12 mouse cellular contexts compared by ENCODE assay signal in the genomic region with DNA sequence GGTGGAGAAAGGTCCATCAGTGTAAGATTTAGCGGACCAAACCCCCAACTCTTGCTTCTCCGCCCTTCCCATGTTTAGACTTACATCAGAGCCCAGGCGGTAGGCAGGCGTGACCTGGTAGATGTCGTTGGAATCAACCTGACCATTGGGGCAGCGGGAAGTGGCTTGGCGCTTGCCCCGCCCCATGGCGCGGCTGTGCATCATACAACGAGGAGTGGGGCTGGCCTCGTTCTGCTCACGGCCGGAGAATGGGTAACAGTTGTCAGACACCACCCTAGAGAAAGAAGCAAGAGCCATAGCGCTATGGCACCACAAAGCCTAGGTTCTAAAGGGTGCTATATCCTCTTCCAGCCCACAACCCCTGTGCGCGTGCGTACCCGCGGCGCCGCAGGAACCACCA. TPM values are rescaled to one million over a fixed set of nuclear protein-coding genes. Genes with fewer than 3 reads are reported as not detected.
DNase-seq lines count a peak whose midpoint lies in the region; ATAC-seq and TF ChIP-seq lines count a peak whose summit lies in the region.
"Had no signal": no experiment of that assay in that cellular context is flagged by ENCODE, and none has a peak within 500 bp of the region (broad histone marks: within the 10 kb centered on the region; RNA-seq: fewer than 3 reads in every experiment).

No protein-coding gene starts in this region.

- peak overlapping the region; percentile 20; the same call in 1 of the 2 replicates for H3K4me2 ChIP-seq in limb, embryonic 15.5 days

- peaks cover 5% of the 10 kb centered on the region for H3K36me3 ChIP-seq in heart, adult 2 months (ENCODE audit: control insufficient read depth, insufficient read depth, low read length)
- no peaks in the 10 kb centered on the region for H3K36me3 ChIP-seq in ES-Bruce4 (ENCODE audit: control insufficient read depth, insufficient read depth, low read length, poor library complexity, severe bottlenecking)
- H3K36me3 ChIP-seq in limb, embryonic 15.5 days: no peaks in the 10 kb centered on the region

- TF ChIP-seq POLR2A in heart, adult 2 months (IDR thresholded peaks at IDR 0.05; ENCODE audit: insufficient read depth, low read depth, low read length): no peak
- TF ChIP-seq POLR2A in ES-Bruce4 (IDR thresholded peaks at IDR 0.05; ENCODE audit: insufficient read depth, low read length): no peak

- H3K9me3 ChIP-seq in ES-Bruce4 (replicated peaks; ENCODE audit: control insufficient read depth, insufficient read depth, low read length, poor library complexity, severe bottlenecking): no peaks in the 10 kb centered on the region
- H3K9me3 ChIP-seq in limb, embryonic 15.5 days: no peaks in the 10 kb centered on the region

- intact Hi-C loops in heart, adult 2 months (cut with DNase I): no loop called here

- H3K79me2 ChIP-seq in heart, adult 2 months (replicated peaks; ENCODE audit: control insufficient read depth, insufficient read depth, low read length): no peaks in the 10 kb centered on the region

- no peak for TF ChIP-seq CTCF in heart, adult 2 months (IDR thresholded peaks at IDR 0.05)
- TF ChIP-seq CTCF in ES-Bruce4 (IDR thresholded peaks at IDR 0.05; ENCODE audit: low read depth, low read length): no peak

- H3K27ac ChIP-seq in heart, adult 2 months: peak overlapping the region; percentile 80
- no peak overlapping the region for H3K27ac ChIP-seq in ES-Bruce4 (ENCODE audit: insufficient read depth, low read length)
- no peak overlapping the region for H3K27ac ChIP-seq in limb, embryonic 15.5 days

- H3K4me1 ChIP-seq in heart, adult 2 months (ENCODE audit: control insufficient read depth, insufficient read depth, low read length): peaks cover 36% of the 10 kb centered on the region
- peaks cover 4% of the 10 kb centered on the region for H3K4me1 ChIP-seq in ES-Bruce4 (ENCODE audit: control insufficient read depth, insufficient read depth, low read length)
- peaks cover 62% of the 10 kb centered on the region for H3K4me1 ChIP-seq in limb, embryonic 15.5 days

- no peaks in the 10 kb centered on the region for H3K27me3 ChIP-seq in heart, adult 2 months (ENCODE audit: control insufficient read depth, insufficient read depth, low read length)
- no peaks in the 10 kb centered on the region for H3K27me3 ChIP-seq in ES-Bruce4 (ENCODE audit: control insufficient read depth, insufficient read depth, low read length, poor library complexity, severe bottlenecking)
- no peaks in the 10 kb centered on the region for H3K27me3 ChIP-seq in limb, embryonic 15.5 days

- TF ChIP-seq EP300 in heart, adult 2 months (IDR thresholded peaks at IDR 0.05; ENCODE audit: insufficient read depth, low read depth, low read length): no peak
- TF ChIP-seq EP300 in ES-Bruce4 (IDR thresholded peaks at IDR 0.05; ENCODE audit: insufficient read depth, low read depth, low read length): no peak

- WGBS in heart, adult 2 months: 76% methylated on average over 22 of the region's 22 CpGs
- 55% methylated on average over 22 of the region's 22 CpGs for WGBS in limb, embryonic 15.5 days

- no peak overlapping the region for H3K9ac ChIP-seq in heart, adult 2 months (ENCODE audit: low read depth, low read length)
- no peak overlapping the region for H3K9ac ChIP-seq in ES-Bruce4 (ENCODE audit: low read depth, poor library complexity, severe bottlenecking)
- H3K9ac ChIP-seq in limb, embryonic 15.5 days: no peak overlapping the region

- DNase-seq in heart, adult 2 months: no peak
- no peak for DNase-seq in heart, adult 9 months (ENCODE audit: low spot score in 2 of 2)
- no peak for DNase-seq in left cerebral cortex, adult 18-20 months (ENCODE audit: low spot score in 2 of 2)
- DNase-seq in cerebellum, postnatal 10 days: no peak
- DNase-seq in right cerebral cortex, postnatal 4 days: no peak
- DNase-seq: thymus, adult 2 months had no signal

- 0 out of 2 replicates have a peak overlapping the region, but pooled peaks have one; percentile 3 for H3K4me3 ChIP-seq in heart, adult 2 months
- H3K4me3 ChIP-seq in ES-Bruce4 (ENCODE audit: low read depth, low read length): peak overlapping the region; percentile 15
- no peak overlapping the region for H3K4me3 ChIP-seq in limb, embryonic 15.5 days
- H3K4me3 ChIP-seq: erythroblast, embryonic 14.5 days had no signal

- peak; percentile 31 for ATAC-seq in granulocyte monocyte progenitor cell, adult 5-6 weeks (replicated peaks; ENCODE audit: poor library complexity, severe bottlenecking)
- no peak for ATAC-seq in limb, embryonic 15.5 days (ENCODE audit: insufficient number of reproducible peaks, low FRiP score, low TSS enrichment, low read depth)

RNA-seq across cellular contexts. Expression of a gene that starts 7.6 kb away (rescaled TPM):
- 10 to 100 TPM; 56.4 to 68.6 TPM for total RNA-seq in heart, adult 2 months (2021)
- polyA plus RNA-seq in heart, adult 2 months (2012; rRNA removed): 61.9 and 84.0 TPM in 2 replicates
- 35.2 and 35.4 TPM in 2 replicates for polyA plus RNA-seq in ES-Bruce4 (2011; ENCODE audit: insufficient read depth, insufficient read length, low read depth, missing spikeins)
- total RNA-seq in granulocyte monocyte progenitor cell, adult 5-6 weeks (2014; fragmentation: Nextera tagmentation): 1.5 TPM in 1 of 2 replicates, not detected in the other
- 0.82 and 1.1 TPM in 2 replicates for total RNA-seq in granulocyte monocyte progenitor cell, adult 5-6 weeks (2017)
- 31.0 and 32.6 TPM in 2 replicates for polyA plus RNA-seq in limb, embryonic 15.5 days (2015; fragmentation: Nextera tagmentation; extraction: Ambion mirVana)
- 10 to 100 TPM; 10.5 to 19.5 TPM for total RNA-seq in left cerebral cortex, adult 18-20 months (2021)

RNA-seq across cellular contexts. Expression of a gene that starts 28.2 kb away (rescaled TPM):
- not detected for total RNA-seq in heart, adult 2 months (2021)
- 0.23 and 0.27 TPM in 2 replicates for polyA plus RNA-seq in heart, adult 2 months (2012; rRNA removed)
- 0.82 and 0.91 TPM in 2 replicates for polyA plus RNA-seq in ES-Bruce4 (2011; ENCODE audit: insufficient read depth, insufficient read length, low read depth, missing spikeins)
- total RNA-seq in granulocyte monocyte progenitor cell, adult 5-6 weeks (2014; fragmentation: Nextera tagmentation): not detected in 2 replicates
- total RNA-seq in granulocyte monocyte progenitor cell, adult 5-6 weeks (2017): not detected in 2 replicates
- 0.10 and 0.12 TPM in 2 replicates for polyA plus RNA-seq in limb, embryonic 15.5 days (2015; fragmentation: Nextera tagmentation; extraction: Ambion mirVana)
- 1 to 10 TPM; 1.6 to 2.4 TPM for total RNA-seq in left cerebral cortex, adult 18-20 months (2021)
- polyA plus RNA-seq: erythroblast, embryonic 14.5 days had no signal

RNA-seq across cellular contexts. Expression of a gene that starts 54.9 kb away (rescaled TPM):
- not detected for total RNA-seq in heart, adult 2 months (2021)
- polyA plus RNA-seq in heart, adult 2 months (2012; rRNA removed): not detected in 2 replicates
- polyA plus RNA-seq in ES-Bruce4 (2011; ENCODE audit: insufficient read depth, insufficient read length, low read depth, missing spikeins): not detected in 2 replicates
- not detected in 2 replicates for total RNA-seq in granulocyte monocyte progenitor cell, adult 5-6 weeks (2014; fragmentation: Nextera tagmentation)
- not detected in 2 replicates for total RNA-seq in granulocyte monocyte progenitor cell, adult 5-6 weeks (2017)
- polyA plus RNA-seq in limb, embryonic 15.5 days (2015; fragmentation: Nextera tagmentation; extraction: Ambion mirVana): not detected in 2 replicates
- not detected for total RNA-seq in left cerebral cortex, adult 18-20 months (2021)
- total RNA-seq: adrenal gland, postnatal 14 days; left cerebral cortex, postnatal 10 days had no signal
- polyA plus RNA-seq: erythroblast, embryonic 14.5 days had no signal

Comparison
In these comparisons a context has a peak if more than half of its experiments do, and no peak if none do; other contexts are left out.
1. RNA of a gene that starts 7.6 kb away (total RNA-seq): 56.4 to 68.6 TPM in heart, adult 2 months and 10.5 to 19.5 TPM in left cerebral cortex, adult 18-20 months; 0.82 to 1.5 TPM in granulocyte monocyte progenitor cell, adult 5-6 weeks; every median in the first group is over 4 times any median in the second.